ENCODE assay signal across 23 mouse cellular contexts in genomic region chr11:61974106-61974707, GRCm38 (mm10). TPM values are rescaled to one million over a fixed set of nuclear protein-coding genes. Genes with fewer than 3 reads are reported as not detected.
DNase-seq lines count a peak whose midpoint lies in the region; ATAC-seq and TF ChIP-seq lines count a peak whose summit lies in the region.
"Had no signal": no experiment of that assay in that cellular context is flagged by ENCODE, and none has a peak within 500 bp of the region (broad histone marks: within the 10 kb centered on the region; RNA-seq: fewer than 3 reads in every experiment).

No protein-coding gene starts in this region.

- H3K27me3 ChIP-seq in liver, adult 2 months (ENCODE audit: control insufficient read depth, insufficient read depth, low read length): no peaks in the 10 kb centered on the region
- H3K27me3 ChIP-seq in liver, embryonic 11.5 days (replicated peaks; ENCODE audit: control insufficient read depth, insufficient read depth, low read length): no peaks in the 10 kb centered on the region; the same call in 1 of the 2 replicates
- no peaks in the 10 kb centered on the region for H3K27me3 ChIP-seq in liver, embryonic 13.5 days
- H3K27me3 ChIP-seq: intestine, embryonic 15.5 days; limb, embryonic 12.5 days had no signal

- ATAC-seq in cerebellum, adult (ENCODE audit: insufficient number of reproducible peaks, low FRiP score, low TSS enrichment): no peak
- no peak for ATAC-seq in liver, embryonic 11.5 days (replicated peaks; ENCODE audit: low FRiP score)
- ATAC-seq in liver, embryonic 13.5 days (ENCODE audit: low read depth): no peak
- ATAC-seq: hindbrain, embryonic 16.5 days; intestine, embryonic 15.5 days had no signal

- intact Hi-C loops in left cerebral cortex, postnatal 25 days (cut with DNase I): no loop called here

- no peak overlapping the region for H3K4me2 ChIP-seq in liver, embryonic 11.5 days
- no peak overlapping the region for H3K4me2 ChIP-seq in liver, embryonic 13.5 days
- H3K4me2 ChIP-seq: intestine, embryonic 15.5 days; limb, embryonic 12.5 days; midbrain, embryonic 11.5 days had no signal

- WGBS in liver, adult 2 months: 27% methylated on average over 13 of the region's 13 CpGs
- WGBS in liver, embryonic 11.5 days: 74% methylated on average over 13 of the region's 13 CpGs
- 82% methylated on average over 13 of the region's 13 CpGs for WGBS in liver, embryonic 13.5 days (ENCODE audit: insufficient replicate concordance)

- H3K27ac ChIP-seq in liver, adult 2 months (replicated peaks; ENCODE audit: insufficient read depth, low read depth, low read length): no peak overlapping the region
- H3K27ac ChIP-seq in liver, embryonic 11.5 days (ENCODE audit: low read depth, low read length): no peak overlapping the region
- peak overlapping the region; percentile 13; the same call in 1 of the 2 replicates for H3K27ac ChIP-seq in liver, embryonic 13.5 days
- H3K27ac ChIP-seq: heart, embryonic 10.5 days; intestine, embryonic 15.5 days; limb, embryonic 12.5 days; stomach, postnatal 0 days had no signal

- no peaks in the 10 kb centered on the region for H3K36me3 ChIP-seq in liver, adult 2 months (ENCODE audit: control insufficient read depth, insufficient read depth, low read length)
- H3K36me3 ChIP-seq in liver, embryonic 11.5 days (ENCODE audit: control insufficient read depth, insufficient read depth, low read length): no peaks in the 10 kb centered on the region; the same call in 1 of the 2 replicates
- H3K36me3 ChIP-seq in liver, embryonic 13.5 days: peaks cover 8% of the 10 kb centered on the region; the same call in 1 of the 2 replicates
- H3K36me3 ChIP-seq: heart, embryonic 10.5 days; intestine, embryonic 15.5 days; limb, embryonic 12.5 days had no signal

- H3K4me1 ChIP-seq in liver, adult 2 months (ENCODE audit: control insufficient read depth, insufficient read depth, low read length): peaks cover 5% of the 10 kb centered on the region
- peaks cover 4% of the 10 kb centered on the region for H3K4me1 ChIP-seq in liver, embryonic 11.5 days (replicated peaks; ENCODE audit: control insufficient read depth, insufficient read depth, low read length)
- H3K4me1 ChIP-seq in liver, embryonic 13.5 days (replicated peaks): peaks cover 67% of the 10 kb centered on the region
- H3K4me1 ChIP-seq: intestine, embryonic 15.5 days had no signal

- no peak overlapping the region for H3K9ac ChIP-seq in liver, adult 2 months (ENCODE audit: low read depth, low read length)
- H3K9ac ChIP-seq in liver, embryonic 11.5 days (ENCODE audit: low read depth, low read length): no peak overlapping the region
- no peak overlapping the region for H3K9ac ChIP-seq in liver, embryonic 13.5 days
- H3K9ac ChIP-seq: intestine, embryonic 15.5 days; limb, embryonic 12.5 days had no signal

- no peak for TF ChIP-seq CTCF in liver, adult 2 months (IDR thresholded peaks at IDR 0.05; ENCODE audit: low read depth, low read length)

- peak; percentile 60 for DNase-seq in cerebellum, adult 9-11 months
- peak; percentile 15 for DNase-seq in liver, adult 2 months (ENCODE audit: extremely low read depth, low read depth, low spot score)
- no peak for DNase-seq in liver, embryonic 11.5 days (ENCODE audit: low spot score)
- peak; percentile 60 for DNase-seq in NIH3T3 (ENCODE audit: low read depth)
- no peak for DNase-seq in liver, embryonic 13.5 days
- no peak for DNase-seq in right cerebral cortex, adult 2 months (ENCODE audit: low spot score in 2 of 2)
- no peak for DNase-seq in left cerebral cortex, postnatal 25 days (ENCODE audit: low spot score in 2 of 2)
- DNase-seq: adrenal gland, postnatal 14 days; heart, postnatal 4 days; kidney, adult 9 months; kidney, postnatal 25 days; layer of hippocampus, postnatal 36 days; lung, postnatal 10 days; right cerebral cortex, postnatal 14 days; thymus, adult 2 months; thymus, postnatal 4 days had no signal

- H3K9me3 ChIP-seq in liver, embryonic 11.5 days (ENCODE audit: control insufficient read depth, low read length): no peaks in the 10 kb centered on the region
- no peaks in the 10 kb centered on the region for H3K9me3 ChIP-seq in liver, embryonic 13.5 days (replicated peaks)
- H3K9me3 ChIP-seq: heart, embryonic 10.5 days; intestine, embryonic 15.5 days; limb, embryonic 12.5 days had no signal

- no peak for TF ChIP-seq POLR2A in liver, adult 2 months (IDR thresholded peaks at IDR 0.05; ENCODE audit: extremely low read depth, insufficient read depth, low read length)

- no peak overlapping the region for H3K4me3 ChIP-seq in liver, adult 2 months (ENCODE audit: insufficient read depth, low read depth, low read length)
- no peak overlapping the region for H3K4me3 ChIP-seq in liver, embryonic 11.5 days (ENCODE audit: low read depth, low read length)
- H3K4me3 ChIP-seq in liver, embryonic 13.5 days (replicated peaks): no peak overlapping the region
- H3K4me3 ChIP-seq: heart, embryonic 10.5 days; intestine, embryonic 15.5 days; limb, embryonic 12.5 days had no signal

- H3K79me2 ChIP-seq in liver, adult 2 months (ENCODE audit: control insufficient read depth, insufficient read depth, low read length): no peaks in the 10 kb centered on the region

RNA-seq across cellular contexts. Expression of gene Specc1, which starts 17.6 kb away (rescaled TPM):
- total RNA-seq in liver, adult 2 months (2014; rRNA removed): 1.1 and 1.4 TPM in 2 replicates
- 0.49 and 0.52 TPM in 2 replicates for polyA plus RNA-seq in liver, adult 2 months (2012; rRNA removed)
- polyA plus RNA-seq in liver, embryonic 11.5 days (2014; fragmentation: Nextera tagmentation; extraction: Ambion mirVana): 23.6 and 23.7 TPM in 2 replicates
- polyA plus RNA-seq in liver, embryonic 13.5 days (2015; fragmentation: Nextera tagmentation; extraction: Ambion mirVana): 41.3 and 45.5 TPM in 2 replicates
- total RNA-seq in left cerebral cortex, postnatal 25 days (2021): 10 to 100 TPM; 64.5 to 69.6 TPM

RNA-seq across cellular contexts. Expression of gene Akap10, which starts 44.2 kb away (rescaled TPM):
- total RNA-seq in liver, adult 2 months (2014; rRNA removed): 8.7 and 10.2 TPM in 2 replicates
- polyA plus RNA-seq in liver, adult 2 months (2012; rRNA removed): 3.8 and 4.6 TPM in 2 replicates
- polyA plus RNA-seq in liver, embryonic 11.5 days (2014; fragmentation: Nextera tagmentation; extraction: Ambion mirVana): 17.9 and 19.4 TPM in 2 replicates
- polyA plus RNA-seq in liver, embryonic 13.5 days (2015; fragmentation: Nextera tagmentation; extraction: Ambion mirVana): 8.1 and 9.4 TPM in 2 replicates
- 10 to 100 TPM; 33.1 to 36.8 TPM for total RNA-seq in left cerebral cortex, postnatal 25 days (2021)

Comparison
In these comparisons a context has a peak if more than half of its experiments do, and no peak if none do; other contexts are left out.
1. DNase-seq: peak in cerebellum, adult 9-11 months (single experiment), liver, adult 2 months (single experiment) and NIH3T3 (single experiment); none in liver, embryonic 11.5 days (single experiment), liver, embryonic 13.5 days (single experiment), right cerebral cortex, adult 2 months (0 of 2) and left cerebral cortex, postnatal 25 days (0 of 2).
2. RNA of gene Specc1, which starts 17.6 kb away (polyA plus RNA-seq): 41.3 to 45.5 TPM in liver, embryonic 13.5 days and 23.6 to 23.7 TPM in liver, embryonic 11.5 days; 0.49 to 0.52 TPM in liver, adult 2 months; every median in the first group is over 10 times any median in the second.